Mouse (Mus musculus) neural tube, embryonic 13.5 days (tissue): ENCODE measurements at regions not wholly inside any gene's neighbourhood (a gene's known extent, or its start where the extent isn't known, plus 50 kb on each side); places are given as distances from the start of the nearest gene placed in this dataset.
A peak's percentile ranks its signal among the peaks of the same experiment; 100 is the strongest.

Source experiments
- ATAC-seq: fragments of 200-750 bp; cut with Nextera tagmentation; 2 replicates; pipeline ENCODE4 v1.8.0; 2017; ENCODE audit warnings: low read depth, mild to moderate bottlenecking, moderate TSS enrichment, moderate library complexity
- H3K27ac ChIP-seq: fragments of 300-500 bp; sonication (generic); replicated peaks from 2 replicates; pipeline ENCODE4 v1.5.1; 2015; ENCODE audit warnings: moderate library complexity, mild to moderate bottlenecking, inconsistent platforms
- H3K27me3 ChIP-seq: fragments of 300-500 bp; sonication (generic); 2 replicates; pipeline ENCODE4 v1.6.1; 2015; ENCODE audit warnings: mild to moderate bottlenecking, inconsistent platforms
- H3K36me3 ChIP-seq: fragments of 300-500 bp; sonication (generic); 2 replicates; pipeline ENCODE4 v1.6.1; 2015; ENCODE audit warnings: mild to moderate bottlenecking, inconsistent platforms
- H3K4me1 ChIP-seq: fragments of 300-500 bp; sonication (generic); replicated peaks from 2 replicates; pipeline ENCODE4 v1.6.1; 2015; ENCODE audit warnings: inconsistent platforms
- H3K4me2 ChIP-seq: fragments of 300-500 bp; sonication (generic); 2 replicates; pipeline ENCODE4 v1.6.1; 2015; ENCODE audit warnings: inconsistent platforms, mild to moderate bottlenecking, moderate library complexity
- H3K4me3 ChIP-seq: fragments of 300-500 bp; sonication (generic); 2 replicates; pipeline ENCODE4 v1.5.1; 2015; ENCODE audit warnings: mild to moderate bottlenecking, inconsistent platforms
- H3K9ac ChIP-seq: fragments of 300-500 bp; sonication (generic); 2 replicates; pipeline ENCODE4 v1.6.1; 2015; ENCODE audit warnings: moderate library complexity, mild to moderate bottlenecking, inconsistent platforms
- H3K9me3 ChIP-seq: fragments of 300-500 bp; sonication (generic); 2 replicates; pipeline ENCODE4 v1.6.1; 2016; ENCODE audit warnings: inconsistent platforms
- WGBS: fragments of 180-500 bp; shearing (Covaris S2); methylation state at CpG from one replicate; pipeline ENCODE4 v1.1.7; 2015; 5-methylcytosine and 5-hydroxymethylcytosine counted together

GRCm38 (mm10) chrX:77009336-77009735 lies 406.6 kb upstream of the Cldn34d start:
- H3K36me3 ChIP-seq = no peaks in the 10 kb centered on the region
- ATAC-seq = no peak
- WGBS = 12% methylated on average over 2 of the region's 2 CpGs
- no peaks in the 10 kb centered on the region for H3K9me3 ChIP-seq
- H3K4me1 ChIP-seq = no peaks in the 10 kb centered on the region; the same call in 1 of the 2 replicates
- H3K27me3 ChIP-seq = no peaks in the 10 kb centered on the region
- H3K4me3 ChIP-seq = no peak overlapping the region
- H3K4me2 ChIP-seq = no peak overlapping the region
- no peak overlapping the region for H3K27ac ChIP-seq
- no peak overlapping the region for H3K9ac ChIP-seq

DNA sequence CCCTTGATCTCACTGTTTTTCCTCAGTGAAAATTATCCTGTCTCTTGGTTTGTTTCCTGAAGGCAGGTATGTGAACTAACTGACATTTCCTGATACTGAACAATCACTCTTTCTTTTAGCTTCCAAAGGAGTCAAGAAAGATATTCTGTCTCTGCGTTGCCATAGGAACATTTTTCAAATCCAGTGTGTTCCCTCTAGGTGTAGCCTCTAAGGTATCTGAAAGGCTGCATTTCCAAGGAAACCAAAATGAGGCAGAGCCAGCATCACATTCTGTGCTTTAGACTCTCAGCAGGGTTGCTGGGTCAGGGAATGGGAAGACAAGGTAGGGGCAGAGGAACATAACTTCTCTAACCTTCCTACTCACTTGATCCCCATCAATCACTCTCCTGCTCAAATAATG lies 411.2 kb upstream of the Cldn34d start:
- H3K36me3 ChIP-seq = no peaks in the 10 kb centered on the region
- no peaks in the 10 kb centered on the region; the same call in 1 of the 2 replicates for H3K4me1 ChIP-seq
- ATAC-seq = no peak
- WGBS = 90% methylated on average over 1 of the region's 1 CpGs
- no peak overlapping the region for H3K4me3 ChIP-seq
- no peak overlapping the region for H3K9ac ChIP-seq
- no peaks in the 10 kb centered on the region for H3K9me3 ChIP-seq
- no peaks in the 10 kb centered on the region for H3K27me3 ChIP-seq
- no peak overlapping the region for H3K27ac ChIP-seq
- no peak overlapping the region for H3K4me2 ChIP-seq

- no peaks in the 10 kb centered on the region for H3K9me3 ChIP-seq
- H3K9ac ChIP-seq = no peak overlapping the region
- no peaks in the 10 kb centered on the region for H3K36me3 ChIP-seq
- 37% methylated on average over 5 of the region's 5 CpGs for WGBS
- peaks cover 8% of the 10 kb centered on the region; the same call in 1 of the 2 replicates for H3K4me1 ChIP-seq
- ATAC-seq = peak; percentile 93
- no peaks in the 10 kb centered on the region for H3K27me3 ChIP-seq
- H3K4me2 ChIP-seq = no peak overlapping the region
- H3K4me3 ChIP-seq = no peak overlapping the region
- peak overlapping the region; percentile 52; the same call in 1 of the 2 replicates for H3K27ac ChIP-seq
Measured at GRCm38 (mm10) chrX:77050401-77051381, 448.0 kb upstream of the Cldn34d start.

DNA sequence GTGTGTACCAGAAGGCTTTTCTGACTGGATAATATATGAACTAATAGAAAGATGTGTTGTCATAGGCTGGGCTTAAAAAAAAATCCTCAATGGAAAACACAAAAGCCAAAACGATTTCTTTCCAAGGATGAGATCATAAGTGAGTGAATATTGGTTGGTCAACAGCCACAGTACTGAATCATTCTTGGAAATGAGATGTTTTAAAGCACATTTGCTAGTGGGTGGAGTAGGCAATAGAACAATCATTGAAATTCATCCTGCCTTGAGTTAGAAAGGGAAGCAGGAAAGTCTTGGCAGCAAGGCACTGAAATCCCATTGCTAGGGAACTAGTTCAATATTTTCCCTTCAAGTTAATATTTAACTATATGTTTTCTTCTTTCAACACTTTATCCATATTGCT lies 449.3 kb upstream of the Cldn34d start:
- no peak for ATAC-seq
- WGBS = 59% methylated on average over 1 of the region's 1 CpGs
- H3K27me3 ChIP-seq = no peaks in the 10 kb centered on the region

DNA sequence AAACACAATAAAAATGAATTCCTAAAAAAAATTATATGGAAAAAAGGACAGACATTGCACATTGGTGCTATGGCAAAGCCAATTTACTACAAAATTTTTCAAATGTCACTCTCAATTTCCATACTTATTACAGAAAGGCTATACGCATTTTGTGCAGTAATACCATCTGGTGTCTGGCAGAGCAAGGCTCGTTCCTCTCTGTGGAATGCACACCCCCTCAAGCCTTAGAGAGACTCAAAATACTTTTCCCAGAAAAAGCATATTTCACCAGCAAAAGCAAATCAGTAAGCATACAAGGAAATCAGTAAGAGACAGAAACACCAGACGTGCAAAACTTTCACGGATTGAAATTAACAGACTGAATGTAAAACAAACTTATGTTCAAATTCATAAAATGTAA lies 431.0 kb upstream of the Tbl1x start:
- no peaks in the 10 kb centered on the region for H3K9me3 ChIP-seq
- no peak overlapping the region for H3K27ac ChIP-seq
- H3K4me2 ChIP-seq = no peak overlapping the region
- ATAC-seq = no peak
- H3K9ac ChIP-seq = no peak overlapping the region
- H3K36me3 ChIP-seq = no peaks in the 10 kb centered on the region
- H3K27me3 ChIP-seq = no peaks in the 10 kb centered on the region
- H3K4me3 ChIP-seq = no peak overlapping the region
- H3K4me1 ChIP-seq = no peaks in the 10 kb centered on the region
- WGBS = 88% methylated on average over 4 of the region's 4 CpGs

More for the DNA sequence above, 449.3 kb upstream of the Cldn34d start:
- H3K4me3 ChIP-seq = no peak overlapping the region
- no peaks in the 10 kb centered on the region for H3K36me3 ChIP-seq
- no peak overlapping the region for H3K9ac ChIP-seq
- no peaks in the 10 kb centered on the region for H3K9me3 ChIP-seq
- H3K27ac ChIP-seq = no peak overlapping the region
- H3K4me2 ChIP-seq = no peak overlapping the region
- H3K4me1 ChIP-seq = peaks cover 8% of the 10 kb centered on the region; the same call in 1 of the 2 replicates

DNA sequence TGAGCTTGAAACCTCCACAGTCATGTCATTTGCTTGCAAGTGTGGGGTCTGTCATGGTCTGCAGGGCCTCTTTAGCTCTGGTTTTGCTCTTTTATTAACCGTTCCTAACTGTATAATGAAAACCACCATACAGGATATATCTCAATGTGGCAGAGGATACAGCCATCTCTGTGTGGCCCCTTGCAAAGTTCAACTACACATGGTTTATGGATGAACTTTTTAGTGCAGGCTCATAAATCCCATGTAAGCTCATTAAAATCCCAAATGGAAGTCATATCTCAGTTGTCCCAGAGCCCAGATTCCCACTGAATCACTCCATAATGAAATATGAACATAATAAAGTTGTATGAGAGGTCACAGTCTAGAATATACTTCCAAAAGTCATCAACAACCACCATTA lies 428.1 kb upstream of the Tbl1x start:
- Histone ChIP-seq H3K4me1 (no peaks in the 10 kb centered on the region), H3K9me3 (no peaks in the 10 kb centered on the region), H3K9ac (no peak overlapping the region), H3K4me3 (no peak overlapping the region), H3K27me3 (no peaks in the 10 kb centered on the region), H3K4me2 (no peak overlapping the region), H3K27ac (no peak overlapping the region), H3K36me3 (no peaks in the 10 kb centered on the region)
- WGBS = 94% methylated on average over 1 of the region's 1 CpGs
- ATAC-seq = no peak

GRCm38 (mm10) chrX:77121761-77122160 lies 389.1 kb upstream of the Tbl1x start:
- no peaks in the 10 kb centered on the region for H3K9me3 ChIP-seq
- WGBS = 64% methylated on average over 2 of the region's 2 CpGs
- H3K36me3 ChIP-seq = no peaks in the 10 kb centered on the region
- H3K4me1 ChIP-seq = no peaks in the 10 kb centered on the region
- no peak overlapping the region for H3K4me3 ChIP-seq
- no peak overlapping the region for H3K27ac ChIP-seq
- H3K27me3 ChIP-seq = no peaks in the 10 kb centered on the region
- no peak for ATAC-seq
- H3K4me2 ChIP-seq = no peak overlapping the region
- H3K9ac ChIP-seq = no peak overlapping the region
